Mouse (Mus musculus) hindbrain, embryonic 15.5 days (tissue): ENCODE measurements around the gene Tacc2. TPM values are rescaled to one million over a fixed set of nuclear protein-coding genes. Genes with fewer than 3 reads are reported as not detected.

Experiments
- ATAC-seq: fragments of 200-750 bp; cut with Nextera tagmentation; 2 replicates; pipeline ENCODE4 v1.8.0; 2017; ENCODE audit warnings: low read depth, moderate number of reproducible peaks, moderate TSS enrichment; ENCODE audit not compliant: low FRiP score
- H3K27ac ChIP-seq: fragments of 300-500 bp; sonication (generic); replicated peaks from 2 replicates; pipeline ENCODE4 v1.5.1; 2015; ENCODE audit warnings: mild to moderate bottlenecking, inconsistent platforms
- H3K27me3 ChIP-seq: fragments of 300-500 bp; sonication (generic); 2 replicates; pipeline ENCODE4 v1.6.1; 2015; ENCODE audit warnings: control low read depth, inconsistent platforms
- H3K36me3 ChIP-seq: fragments of 300-500 bp; sonication (generic); 2 replicates; pipeline ENCODE4 v1.6.1; 2015; ENCODE audit warnings: control low read depth, inconsistent platforms
- H3K4me1 ChIP-seq: fragments of 300-500 bp; sonication (generic); replicated peaks from 2 replicates; pipeline ENCODE4 v1.6.1; 2015; ENCODE audit warnings: control low read depth, inconsistent platforms
- H3K4me2 ChIP-seq: fragments of 300-500 bp; sonication (generic); 2 replicates; pipeline ENCODE4 v1.6.1; 2015; ENCODE audit warnings: moderate library complexity, mild to moderate bottlenecking, inconsistent platforms
- H3K4me3 ChIP-seq: fragments of 300-500 bp; sonication (generic); 2 replicates; pipeline ENCODE4 v1.5.1; 2015; ENCODE audit warnings: mild to moderate bottlenecking, inconsistent platforms
- H3K9ac ChIP-seq: fragments of 300-500 bp; sonication (generic); 2 replicates; pipeline ENCODE4 v1.6.1; 2015; ENCODE audit warnings: inconsistent platforms
- H3K9me3 ChIP-seq: fragments of 300-500 bp; sonication (generic); 2 replicates; pipeline ENCODE4 v1.6.1; 2016; ENCODE audit warnings: control low read depth, inconsistent platforms
- WGBS: fragments of 180-500 bp; shearing (Covaris S2); methylation state at CpG from one replicate; pipeline ENCODE4 v1.1.7; 2015; 5-methylcytosine and 5-hydroxymethylcytosine counted together
- polyA plus RNA-seq: library from polyadenylated mRNA; unstranded; fragments of >200 nt; fragmentation: Nextera tagmentation; extraction: Ambion mirVana; gene quantifications from 2 replicates; pipeline ENCODE4 v1.2.1, GENCODE M21; 2015

Gene Tacc2
- polyA plus RNA-seq, 1 experiment from 2014 or later = 65.3 TPM

GRCm38 (mm10) chr7:130547635-130548175 lies 29.5 kb upstream of the Tacc2 start:
- peak; percentile 40; the same call in 1 of the 2 replicates for ATAC-seq
- H3K9me3 ChIP-seq = no peaks in the 10 kb centered on the region
- H3K9ac ChIP-seq = peak overlapping the region; percentile 92; the same call in 1 of the 2 replicates
- H3K36me3 ChIP-seq = 0 out of 2 replicates have a peak, but pooled peaks cover 9% of the 10 kb centered on the region
- H3K27ac ChIP-seq = peak overlapping the region; percentile 98
- H3K4me2 ChIP-seq = peak overlapping the region; percentile 70
- WGBS = 88% methylated on average over 12 of the region's 12 CpGs
- peak overlapping the region; percentile 99 for H3K4me3 ChIP-seq
- no peaks in the 10 kb centered on the region for H3K27me3 ChIP-seq
- H3K4me1 ChIP-seq = peaks cover 13% of the 10 kb centered on the region

GRCm38 (mm10) chr7:130552780-130553179 lies 24.5 kb upstream of the Tacc2 start:
- Histone ChIP-seq H3K4me2 (no peak overlapping the region), H3K9me3 (no peaks in the 10 kb centered on the region), H3K27me3 (no peaks in the 10 kb centered on the region), H3K4me3 (no peak overlapping the region), H3K4me1 (no peaks in the 10 kb centered on the region), H3K36me3 (no peaks in the 10 kb centered on the region), H3K9ac (no peak overlapping the region), H3K27ac (no peak overlapping the region)
- 49% methylated on average over 5 of the region's 5 CpGs for WGBS
- ATAC-seq = no peak

GRCm38 (mm10) chr7:130553321-130553720 lies 23.9 kb upstream of the Tacc2 start:
- Histone ChIP-seq H3K4me3 (no peak overlapping the region), H3K27ac (no peak overlapping the region), H3K27me3 (no peaks in the 10 kb centered on the region), H3K36me3 (no peaks in the 10 kb centered on the region), H3K4me1 (no peaks in the 10 kb centered on the region), H3K9me3 (no peaks in the 10 kb centered on the region), H3K9ac (no peak overlapping the region), H3K4me2 (no peak overlapping the region)
- 67% methylated on average over 4 of the region's 4 CpGs for WGBS
- no peak for ATAC-seq

DNA sequence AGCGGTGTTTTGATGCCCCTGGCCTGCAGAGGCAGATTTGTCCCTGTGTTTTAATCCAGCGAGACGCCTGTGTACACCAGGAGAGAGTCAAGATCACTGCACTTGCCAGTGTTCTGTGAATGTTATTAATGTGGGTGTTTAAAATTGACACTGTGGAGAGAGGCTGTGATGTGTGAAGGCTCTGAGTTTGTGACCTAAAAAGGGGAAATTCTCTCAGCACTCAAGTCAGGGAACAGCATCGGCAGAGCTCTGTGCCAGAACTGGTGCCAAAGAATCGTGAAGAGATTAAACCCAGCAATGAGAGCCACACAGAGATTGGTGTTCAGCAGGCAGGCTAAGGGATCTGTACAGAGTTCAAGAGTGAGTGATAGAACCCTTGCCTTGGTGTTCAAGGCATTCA lies 21.6 kb upstream of the Tacc2 start:
- WGBS = 54% methylated on average over 5 of the region's 5 CpGs
- no peak overlapping the region for H3K9ac ChIP-seq
- ATAC-seq = no peak

DNA sequence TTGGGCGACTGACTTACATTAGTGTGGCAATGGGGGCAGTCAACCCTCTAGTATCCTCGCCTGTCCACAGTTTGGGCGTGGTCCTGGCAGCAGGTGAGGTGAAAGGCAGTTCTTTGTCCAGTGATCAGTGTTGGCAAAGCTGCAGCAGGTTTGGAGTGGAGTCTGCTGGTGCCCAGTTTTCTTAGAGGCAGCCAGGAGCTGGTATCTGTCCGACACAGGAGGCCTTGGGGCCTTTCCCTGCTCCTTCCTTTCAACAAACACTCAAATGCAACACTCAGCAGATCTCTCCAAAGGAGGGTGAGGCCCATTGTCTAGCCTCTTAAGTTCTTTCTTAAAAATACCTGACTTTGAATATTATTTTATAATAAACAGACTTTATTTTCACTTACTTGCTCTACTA lies 18.6 kb upstream of the Tacc2 start:
- H3K27ac ChIP-seq = no peak overlapping the region
- no peaks in the 10 kb centered on the region for H3K9me3 ChIP-seq
- WGBS = 74% methylated on average over 4 of the region's 4 CpGs
- no peak for ATAC-seq
- no peaks in the 10 kb centered on the region for H3K36me3 ChIP-seq
- H3K4me2 ChIP-seq = no peak overlapping the region
- H3K4me1 ChIP-seq = no peaks in the 10 kb centered on the region
- H3K27me3 ChIP-seq = no peaks in the 10 kb centered on the region
- no peak overlapping the region for H3K4me3 ChIP-seq
- H3K9ac ChIP-seq = no peak overlapping the region

More for the DNA sequence above, 21.6 kb upstream of the Tacc2 start:
- Histone ChIP-seq H3K9me3 (no peaks in the 10 kb centered on the region), H3K4me1 (no peaks in the 10 kb centered on the region), H3K27ac (no peak overlapping the region), H3K36me3 (no peaks in the 10 kb centered on the region), H3K4me2 (no peak overlapping the region), H3K4me3 (no peak overlapping the region), H3K27me3 (no peaks in the 10 kb centered on the region)

GRCm38 (mm10) chr7:130560933-130561332 lies 16.3 kb upstream of the Tacc2 start:
- Histone ChIP-seq H3K4me1 (no peaks in the 10 kb centered on the region), H3K27ac (no peak overlapping the region), H3K9ac (no peak overlapping the region), H3K4me3 (no peak overlapping the region), H3K4me2 (no peak overlapping the region), H3K9me3 (no peaks in the 10 kb centered on the region), H3K27me3 (no peaks in the 10 kb centered on the region), H3K36me3 (no peaks in the 10 kb centered on the region)
- WGBS = 83% methylated on average over 1 of the region's 1 CpGs
- ATAC-seq = no peak

DNA sequence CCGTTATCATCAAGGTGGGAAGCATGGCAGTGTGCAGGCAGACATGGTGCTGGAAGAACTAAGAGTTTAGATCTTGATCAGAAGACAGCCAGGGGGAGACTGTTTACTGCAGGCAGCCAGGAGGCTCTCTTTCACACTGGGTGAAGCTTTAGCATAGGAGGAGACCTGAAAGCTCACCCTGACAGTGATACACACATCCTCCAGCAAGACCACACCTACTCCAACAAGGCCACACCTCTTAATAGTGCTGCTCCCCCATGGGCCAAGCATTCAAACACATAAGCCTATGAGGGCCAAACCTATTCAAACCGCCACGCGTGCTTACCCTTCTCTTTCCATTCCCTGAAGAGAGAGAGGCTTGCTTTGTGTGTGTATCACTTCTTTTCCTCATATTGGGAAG lies 14.0 kb upstream of the Tacc2 start:
- 90% methylated on average over 4 of the region's 4 CpGs for WGBS

GRCm38 (mm10) chr7:130563880-130564279 lies 13.4 kb upstream of the Tacc2 start:
- Histone ChIP-seq H3K9me3 (no peaks in the 10 kb centered on the region), H3K4me1 (no peaks in the 10 kb centered on the region), H3K4me3 (no peak overlapping the region), H3K4me2 (no peak overlapping the region), H3K9ac (no peak overlapping the region), H3K27me3 (no peaks in the 10 kb centered on the region), H3K36me3 (no peaks in the 10 kb centered on the region), H3K27ac (no peak overlapping the region)
- WGBS = 63% methylated on average over 4 of the region's 4 CpGs
- ATAC-seq = no peak

More for the DNA sequence above, 14.0 kb upstream of the Tacc2 start:
- no peak for ATAC-seq
- Histone ChIP-seq H3K4me1 (no peaks in the 10 kb centered on the region), H3K27ac (no peak overlapping the region), H3K9ac (no peak overlapping the region), H3K36me3 (no peaks in the 10 kb centered on the region), H3K4me3 (no peak overlapping the region), H3K9me3 (no peaks in the 10 kb centered on the region), H3K27me3 (no peaks in the 10 kb centered on the region), H3K4me2 (no peak overlapping the region)

- WGBS = 75% methylated on average over 3 of the region's 3 CpGs
- H3K27ac ChIP-seq = no peak overlapping the region
- H3K36me3 ChIP-seq = no peaks in the 10 kb centered on the region
- no peak overlapping the region for H3K4me2 ChIP-seq
- no peak for ATAC-seq
- no peaks in the 10 kb centered on the region for H3K9me3 ChIP-seq
- H3K4me3 ChIP-seq = no peak overlapping the region
- H3K27me3 ChIP-seq = no peaks in the 10 kb centered on the region
- no peak overlapping the region for H3K9ac ChIP-seq
- H3K4me1 ChIP-seq = no peaks in the 10 kb centered on the region
Measured at GRCm38 (mm10) chr7:130564596-130564995, 12.6 kb upstream of the Tacc2 start.

DNA sequence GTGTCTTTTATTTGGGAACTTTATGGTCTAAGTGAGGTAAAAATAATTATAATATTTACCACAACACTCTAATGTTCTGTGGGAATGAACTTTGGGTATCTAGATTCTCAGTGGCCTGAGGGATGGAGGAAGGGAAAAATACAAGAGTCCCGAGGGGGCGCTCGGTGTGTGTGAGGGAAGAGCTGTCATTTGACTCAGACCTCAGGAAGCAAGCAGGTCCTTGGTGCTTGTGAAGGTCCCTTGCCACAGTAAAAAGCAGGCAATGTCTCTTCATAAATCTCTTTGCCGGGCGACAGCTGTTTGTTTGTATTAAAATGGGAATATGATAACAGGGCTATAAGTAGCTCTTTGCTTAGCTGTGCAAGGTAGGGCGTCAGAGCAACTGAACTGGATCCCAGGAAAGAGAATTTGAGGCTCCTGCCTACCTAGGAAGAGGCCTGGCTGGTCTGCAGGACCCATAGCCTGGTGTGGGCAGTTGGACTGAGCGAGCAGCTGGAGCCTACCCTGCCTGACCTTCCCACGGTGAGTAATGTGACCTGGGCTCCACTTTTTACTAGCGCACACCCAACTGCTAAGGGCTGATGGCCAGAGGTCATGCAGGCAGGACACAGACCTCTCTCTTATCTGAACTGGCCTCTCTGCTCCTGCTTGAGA lies 8.3 kb upstream of the Tacc2 start:
- Histone ChIP-seq H3K27me3 (no peaks in the 10 kb centered on the region), H3K9me3 (no peaks in the 10 kb centered on the region), H3K9ac (no peak overlapping the region), H3K4me2 (no peak overlapping the region), H3K27ac (no peak overlapping the region), H3K4me3 (no peak overlapping the region), H3K36me3 (no peaks in the 10 kb centered on the region), H3K4me1 (no peaks in the 10 kb centered on the region)
- 81% methylated on average over 9 of the region's 9 CpGs for WGBS
- ATAC-seq = no peak

DNA sequence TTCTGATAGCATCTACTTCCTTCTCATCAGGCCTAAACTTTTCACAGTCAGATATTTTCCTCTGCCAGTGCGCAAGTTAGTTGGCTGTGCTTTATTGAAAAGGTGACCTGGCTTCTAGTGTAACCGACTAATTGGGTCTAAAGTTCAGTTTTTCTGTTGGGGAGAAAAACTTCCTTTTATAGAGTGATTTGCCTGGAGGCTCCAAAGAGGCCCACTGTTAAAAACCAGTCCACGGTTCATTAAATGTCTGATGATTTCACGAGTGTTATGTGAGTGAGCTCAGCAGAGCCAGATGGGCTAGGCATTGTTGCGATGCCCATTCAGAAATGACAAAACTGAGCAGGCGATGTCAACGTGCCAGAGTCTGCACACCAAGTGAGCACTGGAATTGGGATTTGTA lies 6.8 kb upstream of the Tacc2 start:
- Histone ChIP-seq H3K9me3 (no peaks in the 10 kb centered on the region), H3K4me2 (no peak overlapping the region), H3K36me3 (no peaks in the 10 kb centered on the region), H3K27ac (no peak overlapping the region), H3K9ac (no peak overlapping the region), H3K4me3 (no peak overlapping the region), H3K27me3 (no peaks in the 10 kb centered on the region), H3K4me1 (no peaks in the 10 kb centered on the region)
- WGBS = 33% methylated on average over 7 of the region's 7 CpGs
- no peak for ATAC-seq

GRCm38 (mm10) chr7:130572821-130573220 lies 4.4 kb upstream of the Tacc2 start, which contains the start of gene Nsmce4a:
Nsmce4a (minus strand) TSS chr7:130573118.
- Histone ChIP-seq H3K27ac (no peak within 1 kb of the TSS), H3K9me3 (no peaks in the 10 kb centered on the region), H3K4me1 (peaks cover 10% of the 10 kb centered on the region), H3K4me3 (no peak within 1 kb of the TSS), H3K9ac (no peak within 1 kb of the TSS), H3K4me2 (no peak within 1 kb of the TSS), H3K27me3 (no peaks in the 10 kb centered on the region), H3K36me3 (no peaks in the 10 kb centered on the region)
- ATAC-seq = no peak
- 96% methylated on average over 8 of the region's 11 CpGs for WGBS

GRCm38 (mm10) chr7:130573746-130574145 lies 3.5 kb upstream of the Tacc2 start:
- Histone ChIP-seq H3K4me3 (no peak overlapping the region), H3K36me3 (no peaks in the 10 kb centered on the region), H3K4me2 (no peak overlapping the region), H3K9ac (no peak overlapping the region), H3K9me3 (no peaks in the 10 kb centered on the region), H3K27me3 (no peaks in the 10 kb centered on the region), H3K4me1 (peaks cover 10% of the 10 kb centered on the region), H3K27ac (no peak overlapping the region)
- ATAC-seq = no peak
- WGBS = 89% methylated on average over 10 of the region's 10 CpGs
